Mouse (Mus musculus): ENCODE measurements around the gene Lbhd1. TPM values are rescaled to one million over a fixed set of nuclear protein-coding genes. Genes with fewer than 3 reads are reported as not detected.
"Not testable (repeated sequence)": the region's sequence is repeated elsewhere in the genome, so short reads cannot be mapped to it uniquely, and the experiment has no call there.

Gene Lbhd1
- polyA plus RNA-seq, 1 experiment from 2014 or later = 38.0 TPM

DNA sequence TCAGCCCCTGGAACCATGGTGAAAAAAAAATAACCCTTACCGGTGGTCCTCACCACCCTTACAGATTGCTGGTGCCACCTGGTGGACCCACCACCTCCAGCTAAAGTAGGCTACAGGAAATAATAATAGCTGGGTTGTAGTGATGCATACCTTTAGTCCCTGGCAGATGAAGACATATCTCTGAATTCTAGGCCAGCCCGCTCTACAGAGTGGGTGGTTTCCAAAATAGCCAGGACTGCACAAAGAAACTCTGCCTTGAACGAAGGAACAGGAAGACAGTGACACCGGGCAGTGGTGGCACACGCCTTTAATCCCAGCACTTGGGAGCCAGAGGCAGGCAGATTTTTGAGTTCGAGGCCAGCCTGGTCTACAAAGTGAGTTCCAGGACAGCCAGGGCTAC lies 19.3 kb upstream of the Lbhd1 start:
- H3K9ac ChIP-seq (replicated peaks; ENCODE audit: low read length) = no peak overlapping the region
- DNase-seq (no peak), ATAC-seq (ENCODE audit: low FRiP score, low TSS enrichment) (no peak)
- no peak overlapping the region for H3K4me3 ChIP-seq (replicated peaks; ENCODE audit: low read depth, low read length)
- H3K4me1 ChIP-seq (ENCODE audit: control insufficient read depth, insufficient read depth, low read length) = no peaks in the 10 kb centered on the region
- H3K27me3 ChIP-seq (ENCODE audit: control insufficient read depth, insufficient read depth, low read length) = no peaks in the 10 kb centered on the region
- no peaks in the 10 kb centered on the region for H3K9me3 ChIP-seq (ENCODE audit: control insufficient read depth, low read length)
- H3K36me3 ChIP-seq (ENCODE audit: control insufficient read depth, insufficient read depth, low read length) = no peaks in the 10 kb centered on the region
- 88% methylated on average over 6 of the region's 6 CpGs for WGBS
- H3K4me2 ChIP-seq (ENCODE audit: low read length) = no peak overlapping the region
- H3K27ac ChIP-seq (replicated peaks; ENCODE audit: low read depth, low read length) = no peak overlapping the region

DNA sequence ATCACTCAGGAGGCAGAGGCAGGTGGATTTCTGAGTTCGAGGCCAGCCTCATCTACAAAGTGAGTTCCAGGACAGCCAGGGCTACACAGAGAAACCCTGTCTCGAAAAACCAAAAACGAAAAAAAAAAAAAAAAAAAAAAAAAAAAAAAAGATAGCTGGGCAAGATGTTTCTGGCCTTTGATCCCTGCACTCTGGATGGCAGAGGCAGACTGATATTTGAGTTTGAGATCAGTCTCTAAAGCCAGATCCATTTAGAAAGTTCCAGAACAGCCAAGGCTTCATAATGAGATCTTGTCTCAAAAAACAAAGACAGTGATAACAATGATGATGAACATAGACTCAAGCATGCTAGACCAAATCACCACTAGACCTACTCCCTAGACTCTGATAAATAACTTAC lies 13.2 kb upstream of the Lbhd1 start:
- DNase-seq; H3K27me3 ChIP-seq (ENCODE audit: control insufficient read depth, insufficient read depth, low read length); H3K4me1 ChIP-seq (ENCODE audit: control insufficient read depth, insufficient read depth, low read length); ATAC-seq (ENCODE audit: low FRiP score, low TSS enrichment); H3K9ac ChIP-seq (replicated peaks; ENCODE audit: low read length); H3K27ac ChIP-seq (replicated peaks; ENCODE audit: low read depth, low read length); H3K9me3 ChIP-seq (ENCODE audit: control insufficient read depth, low read length); H3K4me3 ChIP-seq (replicated peaks; ENCODE audit: low read depth, low read length): not testable (repeated sequence)
- WGBS = 86% methylated on average over 3 of the region's 3 CpGs
- H3K4me2 ChIP-seq (ENCODE audit: low read length) = peak overlapping the region; percentile 84; the same call in 1 of the 2 replicates
- H3K36me3 ChIP-seq (ENCODE audit: control insufficient read depth, insufficient read depth, low read length) = peaks cover 21% of the 10 kb centered on the region

DNA sequence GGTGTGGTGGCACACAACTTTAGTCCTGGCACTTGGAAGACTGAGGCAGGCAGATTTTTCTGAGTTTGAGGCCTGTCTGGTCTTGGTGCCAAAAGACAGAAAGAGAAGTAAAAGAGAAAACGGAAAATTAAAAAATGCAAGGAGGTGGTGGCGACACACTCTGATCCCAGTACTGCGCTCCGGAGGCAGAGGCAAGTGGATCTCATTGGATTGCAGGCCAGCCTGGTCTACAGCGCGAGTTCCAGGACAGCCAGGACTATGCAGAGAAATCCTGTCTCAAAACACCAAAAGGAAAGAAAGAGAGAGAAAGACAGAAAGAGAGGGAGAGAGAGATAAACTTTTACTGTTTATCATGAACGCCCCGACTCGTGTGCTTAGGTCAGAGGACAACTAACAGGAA lies 12.7 kb upstream of the Lbhd1 start:
- Histone ChIP-seq H3K27me3 (ENCODE audit: control insufficient read depth, insufficient read depth, low read length) (no peaks in the 10 kb centered on the region), H3K27ac (replicated peaks; ENCODE audit: low read depth, low read length) (peak overlapping the region; percentile 71), H3K4me1 (ENCODE audit: control insufficient read depth, insufficient read depth, low read length) (peaks cover 8% of the 10 kb centered on the region), H3K4me3 (replicated peaks; ENCODE audit: low read depth, low read length) (peak overlapping the region; percentile 95), H3K36me3 (ENCODE audit: control insufficient read depth, insufficient read depth, low read length) (peaks cover 25% of the 10 kb centered on the region), H3K4me2 (ENCODE audit: low read length) (peak overlapping the region; percentile 84), H3K9me3 (ENCODE audit: control insufficient read depth, low read length) (no peaks in the 10 kb centered on the region), H3K9ac (replicated peaks; ENCODE audit: low read length) (peak overlapping the region; percentile 93)
- no peak for DNase-seq
- peak; percentile 38; the same call in 1 of the 2 replicates for ATAC-seq (ENCODE audit: low FRiP score, low TSS enrichment)
- WGBS = 61% methylated on average over 9 of the region's 9 CpGs

DNA sequence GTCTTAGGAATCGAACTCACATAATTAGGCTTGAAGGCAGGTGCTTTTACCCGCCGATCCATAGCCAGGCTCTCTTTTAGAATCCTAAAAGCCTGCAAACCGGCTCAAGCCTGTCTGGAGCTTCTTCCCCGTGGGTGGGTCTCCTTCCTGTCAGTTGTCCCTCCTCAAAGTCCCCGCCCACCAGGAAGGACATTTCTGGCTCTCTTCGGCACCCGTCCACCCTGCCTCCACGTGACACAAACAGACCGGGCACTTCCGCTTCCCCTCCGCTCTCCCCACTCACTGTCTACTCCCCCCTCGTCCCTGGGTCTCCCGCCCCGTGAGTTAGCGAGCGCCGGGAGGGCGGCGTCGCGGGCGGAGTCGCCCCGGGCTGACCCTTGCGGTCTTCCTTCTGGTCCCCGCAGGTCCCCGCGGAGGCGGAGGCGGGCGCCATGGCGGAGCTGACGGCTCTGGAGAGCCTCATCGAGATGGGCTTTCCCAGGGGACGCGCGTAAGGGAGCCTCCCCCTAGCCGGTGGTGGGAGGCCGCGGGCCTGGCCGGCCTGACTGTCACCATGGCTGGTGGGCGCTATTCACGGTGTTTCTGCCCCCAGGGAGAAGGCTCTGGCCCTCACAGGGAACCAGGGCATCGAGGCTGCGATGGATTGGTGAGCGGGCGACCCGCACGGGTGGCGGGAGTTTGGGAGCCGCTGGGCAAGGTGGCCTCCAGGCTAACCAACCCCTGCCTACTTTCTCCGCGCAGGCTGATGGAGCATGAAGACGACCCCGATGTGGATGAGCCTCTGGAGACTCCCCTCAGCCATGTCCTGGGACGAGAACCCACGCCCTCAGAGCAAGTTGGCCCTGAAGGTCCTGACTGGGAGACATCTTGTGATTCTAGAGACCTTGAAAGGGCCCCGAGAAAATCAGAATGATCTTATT lies 12.0 kb upstream of the Lbhd1 start, which contains the start of gene Ubxn1:
Gene Ubxn1 (plus strand): TSS at position 230 of the 920 bp plus-strand sequence.
- Histone ChIP-seq H3K27ac (replicated peaks; ENCODE audit: low read depth, low read length) (peak within 1 kb of the TSS; percentile 77), H3K4me1 (ENCODE audit: control insufficient read depth, insufficient read depth, low read length) (peaks cover 8% of the 10 kb centered on the region), H3K4me3 (replicated peaks; ENCODE audit: low read depth, low read length) (peak within 1 kb of the TSS; percentile 95), H3K36me3 (ENCODE audit: control insufficient read depth, insufficient read depth, low read length) (peaks cover 32% of the 10 kb centered on the region), H3K4me2 (ENCODE audit: low read length) (peak within 1 kb of the TSS; percentile 84), H3K9me3 (ENCODE audit: control insufficient read depth, low read length) (no peaks in the 10 kb centered on the region), H3K9ac (replicated peaks; ENCODE audit: low read length) (peak within 1 kb of the TSS; percentile 93), H3K27me3 (ENCODE audit: control insufficient read depth, insufficient read depth, low read length) (no peaks in the 10 kb centered on the region)
- DNase-seq = peak; percentile 96
- peak; percentile 97 for ATAC-seq (ENCODE audit: low FRiP score, low TSS enrichment)
- WGBS = under 1% methylated on average over 59 of the region's 59 CpGs

DNA sequence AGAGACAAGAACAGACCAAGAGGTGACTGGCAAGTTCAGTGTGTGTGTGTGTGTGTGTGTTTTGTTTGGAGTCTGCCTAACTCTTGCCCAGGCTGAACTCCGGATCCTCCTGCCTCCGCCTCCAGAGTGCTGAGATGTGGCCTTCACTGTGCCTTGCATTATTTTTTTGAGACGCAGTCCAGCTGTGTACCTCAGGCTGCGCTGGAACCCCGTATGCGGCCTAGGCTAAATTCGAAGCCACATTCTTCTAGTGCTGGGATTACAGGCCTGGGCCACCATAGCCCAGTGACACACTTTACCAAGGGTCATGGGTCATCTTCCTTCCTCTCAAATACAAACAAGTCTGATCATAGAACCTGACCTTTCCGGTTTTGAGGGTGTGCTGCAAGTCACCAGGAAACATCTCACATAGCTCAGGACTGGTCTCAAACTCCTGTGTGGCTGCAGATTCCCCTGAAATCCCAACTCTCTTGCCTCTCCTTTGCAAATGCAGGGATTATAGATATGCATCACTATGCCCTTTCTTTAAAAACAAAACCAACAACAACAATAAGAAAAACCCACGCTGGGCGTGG lies 11.2 kb upstream of the Lbhd1 start:
- H3K36me3 ChIP-seq (ENCODE audit: control insufficient read depth, insufficient read depth, low read length) = peaks cover 39% of the 10 kb centered on the region
- H3K27ac ChIP-seq (replicated peaks; ENCODE audit: low read depth, low read length) = peak overlapping the region; percentile 77
- H3K4me2 ChIP-seq (ENCODE audit: low read length) = peak overlapping the region; percentile 84
- H3K4me3 ChIP-seq (replicated peaks; ENCODE audit: low read depth, low read length) = peak overlapping the region; percentile 95
- DNase-seq (no peak), ATAC-seq (ENCODE audit: low FRiP score, low TSS enrichment) (no peak)
- no peaks in the 10 kb centered on the region for H3K9me3 ChIP-seq (ENCODE audit: control insufficient read depth, low read length)
- WGBS = 79% methylated on average over 10 of the region's 10 CpGs
- no peaks in the 10 kb centered on the region for H3K27me3 ChIP-seq (ENCODE audit: control insufficient read depth, insufficient read depth, low read length)
- H3K9ac ChIP-seq (replicated peaks; ENCODE audit: low read length) = peak overlapping the region; percentile 93
- peaks cover 8% of the 10 kb centered on the region for H3K4me1 ChIP-seq (ENCODE audit: control insufficient read depth, insufficient read depth, low read length)

DNA sequence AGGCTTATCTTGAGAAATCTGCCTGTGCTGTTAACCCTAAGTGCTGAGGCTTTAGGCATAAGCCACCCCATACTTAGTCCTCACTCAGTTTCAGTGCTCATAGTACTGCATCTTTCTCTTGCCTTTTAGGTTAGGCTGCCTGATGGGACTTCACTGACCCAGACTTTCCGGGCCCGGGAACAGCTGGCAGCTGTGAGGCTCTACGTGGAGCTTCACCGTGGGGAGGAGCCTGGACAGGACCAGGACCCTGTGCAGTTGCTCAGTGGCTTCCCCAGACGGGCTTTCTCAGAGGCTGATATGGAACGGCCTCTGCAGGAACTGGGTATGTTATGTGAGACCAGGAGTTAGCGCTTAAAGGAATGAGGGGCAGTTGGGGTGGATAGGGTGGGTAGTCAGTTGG lies 8.5 kb upstream of the Lbhd1 start:
- H3K4me1 ChIP-seq (ENCODE audit: control insufficient read depth, insufficient read depth, low read length) = peaks cover 13% of the 10 kb centered on the region
- no peak for ATAC-seq (ENCODE audit: low FRiP score, low TSS enrichment)
- peaks cover 52% of the 10 kb centered on the region for H3K36me3 ChIP-seq (ENCODE audit: control insufficient read depth, insufficient read depth, low read length)
- H3K9me3 ChIP-seq (ENCODE audit: control insufficient read depth, low read length) = no peaks in the 10 kb centered on the region
- no peak overlapping the region for H3K4me2 ChIP-seq (ENCODE audit: low read length)
- DNase-seq = no peak
- WGBS = 98% methylated on average over 7 of the region's 7 CpGs
- H3K27me3 ChIP-seq (ENCODE audit: control insufficient read depth, insufficient read depth, low read length) = no peaks in the 10 kb centered on the region
- H3K27ac ChIP-seq (replicated peaks; ENCODE audit: low read depth, low read length) = no peak overlapping the region
- no peak overlapping the region for H3K4me3 ChIP-seq (replicated peaks; ENCODE audit: low read depth, low read length)
- no peak overlapping the region for H3K9ac ChIP-seq (replicated peaks; ENCODE audit: low read length)

DNA sequence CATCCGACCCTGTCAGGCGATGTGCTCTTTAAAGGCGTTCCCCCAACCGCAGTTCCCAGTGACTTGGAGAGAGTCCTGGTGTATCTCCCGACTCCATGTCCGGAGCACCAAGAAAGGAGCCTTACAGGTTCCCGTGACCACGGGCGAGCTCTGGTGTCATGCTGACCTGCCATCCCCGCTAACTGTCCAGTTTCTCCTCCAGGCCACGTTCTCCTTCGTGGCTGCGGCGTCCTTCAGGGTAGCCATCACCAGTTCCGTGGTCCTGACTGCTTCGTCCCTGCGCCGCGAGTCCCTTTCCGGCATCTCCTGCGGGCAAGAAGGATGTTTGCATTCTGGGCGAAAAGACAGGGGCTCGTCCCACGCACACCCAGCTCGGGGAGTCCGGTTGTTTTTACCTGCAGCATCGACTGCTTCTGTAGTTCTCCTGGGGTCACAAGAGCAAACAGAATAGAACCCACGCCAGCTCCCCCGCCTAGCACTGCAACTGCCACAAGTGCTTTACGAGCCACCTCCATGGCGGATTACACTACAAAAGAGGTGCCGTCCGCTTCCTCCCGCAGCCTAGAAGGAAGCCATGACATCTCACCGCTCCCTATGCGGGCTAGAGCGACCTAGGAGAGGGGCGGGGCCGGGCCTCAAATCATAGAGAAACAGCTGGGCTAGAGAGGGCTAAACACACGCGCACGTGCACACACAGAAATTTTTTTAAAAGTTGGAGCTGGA lies 3.1 kb upstream of the Lbhd1 start, which contains the start of gene Uqcc3:
Gene Uqcc3 (minus strand): TSS at position 613 of the 723 bp plus-strand sequence.
- WGBS = under 1% methylated on average over 42 of the region's 42 CpGs
- H3K27ac ChIP-seq (replicated peaks; ENCODE audit: low read depth, low read length) = peak within 1 kb of the TSS; percentile 87
- no peaks in the 10 kb centered on the region for H3K27me3 ChIP-seq (ENCODE audit: control insufficient read depth, insufficient read depth, low read length)
- peak within 1 kb of the TSS; percentile 72 for H3K4me3 ChIP-seq (replicated peaks; ENCODE audit: low read depth, low read length)
- peaks cover 30% of the 10 kb centered on the region for H3K36me3 ChIP-seq (ENCODE audit: control insufficient read depth, insufficient read depth, low read length)
- H3K9ac ChIP-seq (replicated peaks; ENCODE audit: low read length) = peak within 1 kb of the TSS; percentile 88
- ATAC-seq (ENCODE audit: low FRiP score, low TSS enrichment) (peak; percentile 96), DNase-seq (peak; percentile 92)
- H3K4me1 ChIP-seq (ENCODE audit: control insufficient read depth, insufficient read depth, low read length) = peaks cover 10% of the 10 kb centered on the region; the same call in 1 of the 2 replicates
- H3K4me2 ChIP-seq (ENCODE audit: low read length) = peak within 1 kb of the TSS; percentile 91
- H3K9me3 ChIP-seq (ENCODE audit: control insufficient read depth, low read length) = no peaks in the 10 kb centered on the region

DNA sequence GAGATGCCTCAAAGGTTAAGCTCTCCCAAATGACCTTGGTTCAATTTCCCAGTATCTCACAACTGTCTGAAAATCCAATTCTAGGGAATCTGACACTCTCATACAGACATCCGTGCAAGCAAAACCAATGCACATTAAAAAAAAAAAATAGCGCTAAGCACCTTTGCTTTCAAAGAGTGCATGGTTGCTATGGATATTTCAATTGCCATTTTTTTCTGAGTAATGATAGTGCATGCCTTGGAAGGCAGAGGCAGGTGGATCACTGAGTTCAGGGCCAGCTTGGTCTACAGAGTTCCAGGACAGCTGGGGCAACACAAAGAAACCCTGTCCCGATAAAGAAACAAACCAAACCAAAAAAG lies 2.5 kb upstream of the Lbhd1 start:
- no peak for ATAC-seq (ENCODE audit: low FRiP score, low TSS enrichment)
- Histone ChIP-seq H3K36me3 (ENCODE audit: control insufficient read depth, insufficient read depth, low read length) (peaks cover 24% of the 10 kb centered on the region), H3K27ac (replicated peaks; ENCODE audit: low read depth, low read length) (peak overlapping the region; percentile 87; the same call in 1 of the 2 replicates), H3K4me1 (ENCODE audit: control insufficient read depth, insufficient read depth, low read length) (peaks cover 10% of the 10 kb centered on the region; the same call in 1 of the 2 replicates), H3K4me2 (ENCODE audit: low read length) (peak overlapping the region; percentile 91), H3K9me3 (ENCODE audit: control insufficient read depth, low read length) (no peaks in the 10 kb centered on the region), H3K4me3 (replicated peaks; ENCODE audit: low read depth, low read length) (peak overlapping the region; percentile 72), H3K9ac (replicated peaks; ENCODE audit: low read length) (peak overlapping the region; percentile 88; the same call in 1 of the 2 replicates), H3K27me3 (ENCODE audit: control insufficient read depth, insufficient read depth, low read length) (no peaks in the 10 kb centered on the region)
- DNase-seq = no peak
- WGBS = 12% methylated on average over 3 of the region's 3 CpGs
